Mouse (Mus musculus) intestine, embryonic 14.5 days (tissue): ENCODE data around the gene Ctu1. TPM values are rescaled to one million over a fixed set of nuclear protein-coding genes. Genes with fewer than 3 reads are reported as not detected.

Source experiments
- ATAC-seq: fragments of 200-750 bp; cut with Nextera tagmentation; replicated peaks from 2 replicates; pipeline ENCODE4 v1.8.0; 2017; ENCODE audit warnings: low read depth, moderate number of reproducible peaks, moderate TSS enrichment, moderate library complexity; ENCODE audit not compliant: low FRiP score, low TSS enrichment
- DNase-seq: peaks from one replicate; pipeline ENCODE4 v3.0.0-alpha.2; 2018; ENCODE audit warnings: low spot score
- H3K27ac ChIP-seq: fragments of 300-500 bp; sonication (generic); 2 replicates; pipeline ENCODE4 v1.5.1; 2014; ENCODE audit warnings: low read depth, mild to moderate bottlenecking, control low read depth
- H3K27me3 ChIP-seq: fragments of 300-500 bp; sonication (generic); replicated peaks from 2 replicates; pipeline ENCODE4 v1.6.1; 2014; ENCODE audit warnings: low read length, control low read depth; ENCODE audit not compliant: control insufficient read depth, insufficient read depth
- H3K36me3 ChIP-seq: fragments of 300-500 bp; sonication (generic); 2 replicates; pipeline ENCODE4 v1.6.1; 2014; ENCODE audit warnings: low read length, control low read depth; ENCODE audit not compliant: control insufficient read depth, insufficient read depth
- H3K4me1 ChIP-seq: fragments of 300-500 bp; sonication (generic); replicated peaks from 2 replicates; pipeline ENCODE4 v1.6.1; 2014; ENCODE audit warnings: low read length, control low read depth, mixed read lengths; ENCODE audit not compliant: control insufficient read depth, insufficient read depth
- H3K4me2 ChIP-seq: fragments of 300-500 bp; sonication (generic); 2 replicates; pipeline ENCODE4 v1.6.1; 2014; ENCODE audit warnings: low read length
- H3K4me3 ChIP-seq: fragments of 300-500 bp; sonication (generic); 2 replicates; pipeline ENCODE4 v1.5.1; 2014; ENCODE audit warnings: low read depth, low read length, control low read depth, mixed read lengths
- H3K9ac ChIP-seq: fragments of 300-500 bp; sonication (generic); 2 replicates; pipeline ENCODE4 v1.6.1; 2014; ENCODE audit warnings: mild to moderate bottlenecking, low read length
- H3K9me3 ChIP-seq: fragments of 300-500 bp; sonication (generic); 2 replicates; pipeline ENCODE4 v1.6.1; 2016; ENCODE audit warnings: low read length, control low read depth; ENCODE audit not compliant: control insufficient read depth
- WGBS: fragments of 180-500 bp; shearing (Covaris S2); extraction: QIAGEN DNeasy Blood & Tissue Kit; methylation state at CpG from one replicate; pipeline ENCODE4 v1.1.7; 2014; 5-methylcytosine and 5-hydroxymethylcytosine counted together
- polyA plus RNA-seq: library from polyadenylated mRNA; unstranded; fragments of >200 nt; fragmentation: Nextera tagmentation; extraction: Ambion mirVana; gene quantifications from 2 replicates; pipeline ENCODE4 v1.2.1, GENCODE M21; 2014

Gene Ctu1
- polyA plus RNA-seq = 9.4 and 9.8 TPM in 2 replicates

DNA sequence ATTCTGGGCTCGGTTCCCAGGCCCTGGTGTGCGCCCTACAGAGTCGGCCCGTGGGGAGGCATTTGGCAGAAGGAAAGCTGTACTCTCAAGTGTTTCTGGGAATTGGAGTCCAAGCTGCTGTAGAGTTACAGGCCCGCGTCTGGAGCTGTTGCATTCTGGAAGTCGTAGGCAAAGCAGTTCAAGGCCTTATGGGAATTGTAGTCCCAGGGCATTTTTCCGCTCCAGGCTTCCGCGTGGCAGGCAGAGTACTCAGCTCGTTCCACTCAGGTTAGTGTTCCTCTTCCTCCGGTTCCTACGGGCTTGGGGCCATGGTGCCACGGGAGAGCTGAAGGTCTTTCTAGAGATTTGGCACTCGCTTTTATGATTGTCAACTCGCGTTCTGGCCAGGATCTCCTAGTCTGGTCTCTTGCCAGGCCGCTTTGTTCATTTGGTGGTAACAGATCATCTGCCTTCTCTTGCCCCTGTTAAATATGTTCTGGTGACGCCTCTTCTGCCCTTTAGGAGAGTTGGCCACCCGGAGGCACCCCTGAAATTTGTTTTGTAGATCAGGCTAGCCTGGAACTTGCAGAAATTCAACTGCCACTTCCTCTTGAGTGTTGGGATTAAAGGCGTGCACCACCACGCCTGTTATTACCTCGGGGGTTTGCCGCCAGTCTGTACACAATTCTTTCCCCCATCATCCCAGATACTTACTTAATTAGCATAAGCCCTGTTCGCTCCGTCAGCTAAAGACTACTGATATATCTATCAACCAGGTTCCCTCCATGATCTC, at the start of gene Ctu1:
Ctu1 (plus strand) TSS at position 208 of the 772 bp plus-strand sequence.
- under 1% methylated on average over 26 of the region's 26 CpGs for WGBS
- ATAC-seq (peak; percentile 86), DNase-seq (peak; percentile 88)
- H3K4me2 ChIP-seq = peak within 1 kb of the TSS; percentile 69
- peaks cover 26% of the 10 kb centered on the region for H3K36me3 ChIP-seq
- H3K4me1 ChIP-seq = peaks cover 13% of the 10 kb centered on the region
- peak within 1 kb of the TSS; percentile 82 for H3K4me3 ChIP-seq
- H3K9ac ChIP-seq = peak within 1 kb of the TSS; percentile 75
- H3K27ac ChIP-seq = peak within 1 kb of the TSS; percentile 38; the same call in 1 of the 2 replicates
- 0 out of 2 replicates have a peak, but pooled peaks cover 4% of the 10 kb centered on the region for H3K9me3 ChIP-seq
- no peaks in the 10 kb centered on the region for H3K27me3 ChIP-seq

DNA sequence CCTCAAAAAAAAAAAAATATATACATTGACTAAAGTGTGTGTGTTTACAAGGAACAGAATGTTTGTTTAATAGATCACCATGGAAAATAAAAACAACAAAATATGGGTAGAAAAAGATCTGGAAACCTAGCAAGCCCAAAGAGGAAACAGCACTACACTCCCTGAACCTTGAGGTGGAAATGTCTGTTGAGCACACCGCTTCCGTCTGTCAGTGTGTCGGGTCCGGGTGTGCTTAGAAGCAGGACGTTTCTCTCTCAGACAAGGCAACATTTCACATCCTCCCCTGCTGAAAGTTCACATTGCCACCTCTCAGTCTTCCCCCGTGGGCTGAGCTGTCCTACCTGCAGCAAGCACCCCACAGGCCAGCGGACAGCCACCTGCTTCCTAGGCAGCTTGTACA, 48.9 kb upstream of the Ctu1 start:
- Histone ChIP-seq H3K27ac (no peak overlapping the region), H3K9ac (no peak overlapping the region), H3K4me3 (no peak overlapping the region), H3K4me2 (no peak overlapping the region), H3K36me3 (no peaks in the 10 kb centered on the region), H3K27me3 (no peaks in the 10 kb centered on the region), H3K4me1 (no peaks in the 10 kb centered on the region), H3K9me3 (no peaks in the 10 kb centered on the region)
- WGBS = 72% methylated on average over 7 of the region's 7 CpGs
- no peak for ATAC-seq
- DNase-seq = no peak

DNA sequence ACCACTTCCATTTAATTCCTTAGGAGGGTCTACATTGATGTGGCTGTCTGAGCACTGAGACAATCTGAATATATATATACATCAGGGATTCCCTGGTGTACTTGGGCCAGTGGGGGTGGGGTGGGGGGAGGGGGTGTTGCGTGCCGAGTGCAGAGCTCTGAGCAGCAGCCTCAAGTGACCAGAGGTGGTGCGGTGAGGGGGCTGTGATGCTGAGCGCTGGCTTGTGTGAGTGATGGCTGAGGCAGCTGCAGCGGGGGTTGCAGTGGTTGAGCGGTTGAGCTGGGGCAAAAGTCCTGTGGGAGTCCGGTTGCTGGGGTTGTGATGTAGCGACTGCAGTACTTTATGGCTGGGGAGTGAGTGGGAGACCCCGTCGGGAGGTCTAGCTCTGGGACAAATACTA, 48.0 kb upstream of the Ctu1 start:
- WGBS = 17% methylated on average over 10 of the region's 10 CpGs
- H3K4me3 ChIP-seq = no peak overlapping the region
- no peak overlapping the region for H3K9ac ChIP-seq
- ATAC-seq = no peak
- DNase-seq = no peak
- H3K4me1 ChIP-seq = no peaks in the 10 kb centered on the region
- no peak overlapping the region for H3K4me2 ChIP-seq
- H3K36me3 ChIP-seq = no peaks in the 10 kb centered on the region
- no peak overlapping the region for H3K27ac ChIP-seq
- H3K27me3 ChIP-seq = no peaks in the 10 kb centered on the region
- H3K9me3 ChIP-seq = no peaks in the 10 kb centered on the region

DNA sequence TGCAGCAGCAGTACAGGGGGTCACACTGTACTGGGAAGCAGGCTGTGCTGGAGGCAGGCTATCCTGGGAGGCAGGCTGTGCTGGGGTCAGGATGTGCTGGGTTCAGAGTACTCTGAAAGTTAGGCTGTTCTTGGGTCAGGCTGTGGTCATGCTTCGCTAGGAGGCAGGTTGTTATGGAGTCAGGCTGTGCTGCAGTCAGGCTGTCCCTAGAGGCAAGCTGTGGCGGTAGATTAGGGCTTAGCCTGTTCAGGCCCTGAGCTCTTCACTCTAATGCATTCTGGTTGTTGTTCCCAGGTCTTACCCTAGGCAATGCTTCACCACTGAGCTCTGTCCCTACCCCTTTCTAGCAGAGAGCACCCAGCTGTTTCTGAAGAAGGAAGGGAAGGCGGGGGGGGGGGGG, 46.8 kb upstream of the Ctu1 start:
- Histone ChIP-seq H3K4me3 (no peak overlapping the region), H3K4me1 (no peaks in the 10 kb centered on the region), H3K27me3 (no peaks in the 10 kb centered on the region), H3K9ac (no peak overlapping the region), H3K27ac (no peak overlapping the region), H3K9me3 (no peaks in the 10 kb centered on the region), H3K4me2 (no peak overlapping the region), H3K36me3 (no peaks in the 10 kb centered on the region)
- ATAC-seq = no peak
- WGBS = 67% methylated on average over 3 of the region's 3 CpGs
- DNase-seq = no peak

DNA sequence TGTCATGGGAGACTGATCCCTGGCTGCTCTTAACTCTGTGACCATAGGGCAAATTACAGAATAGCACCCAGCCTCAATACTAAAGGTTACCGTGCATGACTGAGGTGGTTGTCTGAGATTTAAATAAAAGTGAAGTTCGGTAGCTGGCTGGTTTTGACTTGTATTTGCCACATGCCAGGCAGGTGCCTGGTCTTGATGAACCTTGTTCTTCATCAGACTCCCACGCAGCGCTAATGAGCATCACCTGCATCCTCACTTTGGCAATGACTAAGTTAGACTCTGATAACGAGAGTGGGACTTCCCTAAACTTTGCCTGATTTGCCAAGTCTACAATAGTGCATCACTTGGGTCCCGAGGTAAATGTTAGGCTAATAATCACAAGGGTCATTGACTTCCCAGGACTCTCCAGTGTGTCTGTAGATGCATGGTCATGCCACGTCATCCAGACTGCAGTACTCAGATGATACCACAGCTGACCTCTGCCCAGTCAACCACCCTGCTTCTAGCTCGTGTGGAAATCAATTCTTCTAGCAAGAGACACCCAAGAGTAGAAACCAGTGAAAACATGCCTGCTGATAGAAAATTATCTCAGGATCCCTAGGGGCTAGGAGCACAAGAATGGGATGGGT, 45.9 kb upstream of the Ctu1 start:
- Histone ChIP-seq H3K4me2 (no peak overlapping the region), H3K9ac (no peak overlapping the region), H3K27ac (no peak overlapping the region), H3K9me3 (no peaks in the 10 kb centered on the region), H3K4me3 (no peak overlapping the region), H3K4me1 (no peaks in the 10 kb centered on the region), H3K27me3 (no peaks in the 10 kb centered on the region), H3K36me3 (no peaks in the 10 kb centered on the region)
- 81% methylated on average over 8 of the region's 8 CpGs for WGBS
- DNase-seq = no peak
- ATAC-seq = no peak

DNA sequence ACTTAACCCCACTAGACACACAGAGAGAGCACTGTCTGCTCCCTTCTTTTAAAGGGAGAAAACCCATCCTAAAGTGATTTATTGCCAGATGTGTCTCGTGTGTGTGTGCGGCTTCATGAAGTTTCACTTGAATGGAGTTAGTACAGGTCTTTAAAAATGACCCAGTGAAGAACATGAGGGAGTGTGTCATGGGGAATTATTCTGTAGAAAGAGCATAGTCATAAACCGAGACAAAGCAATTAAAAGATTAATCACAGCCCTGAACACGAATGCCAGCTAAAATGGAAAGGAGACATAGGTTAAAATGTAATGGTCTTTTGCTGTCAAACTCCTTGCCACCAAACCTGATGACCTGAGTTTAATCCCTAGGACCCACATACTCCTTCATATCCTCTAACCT, 37.9 kb upstream of the Ctu1 start:
- no peak overlapping the region for H3K4me2 ChIP-seq
- ATAC-seq = peak; percentile 20; the same call in 1 of the 2 replicates
- H3K4me3 ChIP-seq = no peak overlapping the region
- H3K9me3 ChIP-seq = no peaks in the 10 kb centered on the region
- H3K9ac ChIP-seq = no peak overlapping the region
- no peak overlapping the region for H3K27ac ChIP-seq
- WGBS = 55% methylated on average over 4 of the region's 4 CpGs
- no peaks in the 10 kb centered on the region for H3K36me3 ChIP-seq
- no peaks in the 10 kb centered on the region for H3K4me1 ChIP-seq
- H3K27me3 ChIP-seq = no peaks in the 10 kb centered on the region
- DNase-seq = no peak

DNA sequence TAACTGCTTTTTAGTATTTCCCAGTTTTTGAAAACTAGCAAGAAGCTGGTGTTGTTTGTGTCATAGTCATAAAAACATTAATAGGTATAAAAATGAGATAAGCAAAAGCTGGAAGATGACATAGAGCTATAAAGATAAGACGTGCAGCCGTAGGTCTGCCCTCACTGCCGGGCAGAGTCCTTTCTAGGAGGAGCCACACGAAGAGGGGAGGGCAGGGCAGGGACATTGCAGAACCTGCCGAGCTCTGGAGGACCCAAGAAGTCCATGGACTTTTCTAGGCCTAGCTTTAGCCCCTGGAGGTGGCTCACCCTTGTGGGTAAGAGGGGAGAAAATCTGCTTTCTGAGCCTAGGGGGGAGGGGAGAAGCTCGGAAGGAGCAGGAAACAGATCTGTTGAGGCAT, 37.3 kb upstream of the Ctu1 start, which contains the start of gene Ceacam18:
Ceacam18 (plus strand) TSS at position 208 of the 400 bp plus-strand sequence.
- H3K27ac ChIP-seq = no peak within 1 kb of the TSS

DNA sequence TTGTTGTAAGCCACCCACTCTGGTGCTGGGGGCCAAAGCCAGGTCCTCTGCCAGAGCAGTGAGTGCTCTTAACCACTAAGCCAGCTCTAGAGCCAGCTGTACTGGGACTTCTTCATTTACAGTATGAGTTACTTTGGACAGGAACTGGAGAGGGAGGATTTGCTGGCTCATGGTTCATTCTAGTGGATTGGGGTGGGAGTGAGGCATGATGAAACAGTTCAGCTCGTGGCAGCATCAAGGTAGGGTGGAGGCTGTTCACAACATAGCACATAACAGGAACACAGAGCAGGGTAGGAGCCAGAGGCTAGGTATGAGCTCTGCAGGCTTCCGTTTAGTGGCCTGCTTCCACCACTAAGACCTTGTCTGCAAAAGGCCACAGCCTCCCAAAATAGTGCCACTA, 35.6 kb upstream of the Ctu1 start:
- Histone ChIP-seq H3K4me1 (no peaks in the 10 kb centered on the region), H3K27me3 (no peaks in the 10 kb centered on the region), H3K4me3 (no peak overlapping the region), H3K36me3 (no peaks in the 10 kb centered on the region), H3K4me2 (no peak overlapping the region), H3K9ac (no peak overlapping the region), H3K9me3 (no peaks in the 10 kb centered on the region), H3K27ac (no peak overlapping the region)
- WGBS = 74% methylated on average over 2 of the region's 2 CpGs
- DNase-seq = no peak
- no peak for ATAC-seq

More for the DNA sequence above, 37.3 kb upstream of the Ctu1 start, which contains the start of gene Ceacam18:
- no peak within 1 kb of the TSS for H3K4me3 ChIP-seq
- DNase-seq = no peak
- H3K9me3 ChIP-seq = no peaks in the 10 kb centered on the region
- H3K9ac ChIP-seq = no peak within 1 kb of the TSS
- H3K36me3 ChIP-seq = no peaks in the 10 kb centered on the region
- peak; percentile 92 for ATAC-seq
- no peak within 1 kb of the TSS for H3K4me2 ChIP-seq
- H3K27me3 ChIP-seq = no peaks in the 10 kb centered on the region
- 52% methylated on average over 6 of the region's 6 CpGs for WGBS
- H3K4me1 ChIP-seq = no peaks in the 10 kb centered on the region
